Mouse (Mus musculus): ENCODE data around the gene Abi3.

- TF ChIP-seq CTCF (IDR thresholded peaks at IDR 0.05; ENCODE audit: insufficient read depth, low read length) (no peak), POLR2A (IDR thresholded peaks at IDR 0.05; ENCODE audit: borderline replicate concordance, extremely low read depth, low read depth, low read length) (no peak)
These were observed 2.7 kb upstream of the Abi3 start for GRCm38 (mm10) chr11:95844935-95845334.

Data from lung, adult 2 months (tissue).